Mouse (Mus musculus) small intestine, adult 2 months (tissue): ENCODE results near the gene Acap2.

Experiments
- CTCF ChIP-seq: fragments of 200-500 bp; IDR thresholded peaks from 2 replicates; pipeline ENCODE4 v1.5.1; 2012; ENCODE audit warnings: low read depth, mild to moderate bottlenecking, control low read depth, inconsistent platforms, low read length, moderate library complexity, mixed read lengths; ENCODE audit not compliant: insufficient replicate concordance, insufficient read length; ENCODE audit errors: extremely low read depth
- POLR2A ChIP-seq: fragments of 200-500 bp; IDR thresholded peaks from 2 replicates; pipeline ENCODE4 v1.6.1; 2012; ENCODE audit warnings: low read depth, mild to moderate bottlenecking, control low read depth, inconsistent platforms, low read length, moderate library complexity

- TF ChIP-seq POLR2A (no peak), CTCF (no peak)
Measured at GRCm38 (mm10) chr16:31199591-31199925, 1.5 kb downstream of the Acap2 start.
